ENCODE assay signal across 8 mouse cellular contexts in genomic region chr11:59808170-59808960, GRCm38 (mm10). TPM values are rescaled to one million over a fixed set of nuclear protein-coding genes. Genes with fewer than 3 reads are reported as not detected.
DNase-seq lines count a peak whose midpoint lies in the region; ATAC-seq and TF ChIP-seq lines count a peak whose summit lies in the region.

No protein-coding gene starts in this region.

- H3K36me3 ChIP-seq in lung, embryonic 16.5 days (ENCODE audit: control insufficient read depth, insufficient read depth, low read length), result peaks cover 18% of the 10 kb centered on the region
- peaks cover 46% of the 10 kb centered on the region for H3K36me3 ChIP-seq in embryonic facial prominence, embryonic 13.5 days
- H3K36me3 ChIP-seq in intestine, embryonic 16.5 days (ENCODE audit: control insufficient read depth, insufficient read depth, low read length), result peaks cover 11% of the 10 kb centered on the region; the same call in 1 of the 2 replicates

- H3K27me3 ChIP-seq in lung, embryonic 16.5 days (ENCODE audit: control insufficient read depth, insufficient read depth, low read depth, low read length), result no peaks in the 10 kb centered on the region
- H3K27me3 ChIP-seq in embryonic facial prominence, embryonic 13.5 days, result no peaks in the 10 kb centered on the region
- H3K27me3 ChIP-seq in intestine, embryonic 16.5 days (replicated peaks; ENCODE audit: control insufficient read depth, insufficient read depth, low read length), result no peaks in the 10 kb centered on the region

- no peak for ATAC-seq in lung, embryonic 16.5 days (ENCODE audit: low read depth)
- ATAC-seq in embryonic facial prominence, embryonic 13.5 days (ENCODE audit: insufficient number of reproducible peaks, insufficient read depth, low FRiP score, low TSS enrichment, low read depth), result no peak
- no peak for ATAC-seq in intestine, embryonic 16.5 days
- ATAC-seq in granulocyte monocyte progenitor cell, adult 5-6 weeks (replicated peaks; ENCODE audit: poor library complexity, severe bottlenecking), result no peak

- peak overlapping the region; percentile 86 for H3K9ac ChIP-seq in lung, embryonic 16.5 days (ENCODE audit: low read length)
- peak overlapping the region; percentile 94 for H3K9ac ChIP-seq in embryonic facial prominence, embryonic 13.5 days
- H3K9ac ChIP-seq in intestine, embryonic 16.5 days (ENCODE audit: low read depth, low read length), result peak overlapping the region; percentile 95

- peak overlapping the region; percentile 97 for H3K27ac ChIP-seq in lung, embryonic 16.5 days (ENCODE audit: low read length)
- H3K27ac ChIP-seq in embryonic facial prominence, embryonic 13.5 days, result peak overlapping the region; percentile 97
- H3K27ac ChIP-seq in intestine, embryonic 16.5 days (ENCODE audit: low read length), result peak overlapping the region; percentile 94
- no peak overlapping the region for H3K27ac ChIP-seq in olfactory bulb, adult 2 months (ENCODE audit: insufficient read depth, low read depth, low read length)

- 60% methylated on average over 14 of the region's 14 CpGs for WGBS in lung, embryonic 16.5 days
- 63% methylated on average over 14 of the region's 14 CpGs for WGBS in embryonic facial prominence, embryonic 13.5 days
- WGBS in intestine, embryonic 16.5 days, result 65% methylated on average over 14 of the region's 14 CpGs
- WGBS in olfactory bulb, adult 2 months, result 50% methylated on average over 14 of the region's 14 CpGs

- DNase-seq in lung, postnatal 4 days, result no peak
- no peak for DNase-seq in adrenal gland, postnatal 36 days
- no peak for DNase-seq in cerebellum, adult 11 months

- no peak for TF ChIP-seq CTCF in olfactory bulb, adult 2 months (IDR thresholded peaks at IDR 0.05; ENCODE audit: insufficient read depth, low read depth, low read length)

- no peaks in the 10 kb centered on the region for H3K9me3 ChIP-seq in lung, embryonic 16.5 days (ENCODE audit: control insufficient read depth, low read length)
- H3K9me3 ChIP-seq in embryonic facial prominence, embryonic 13.5 days, result no peaks in the 10 kb centered on the region
- H3K9me3 ChIP-seq in intestine, embryonic 16.5 days (ENCODE audit: control insufficient read depth, low read length), result no peaks in the 10 kb centered on the region

- H3K4me3 ChIP-seq in lung, embryonic 16.5 days (ENCODE audit: low read length), result peak overlapping the region; percentile 62
- H3K4me3 ChIP-seq in embryonic facial prominence, embryonic 13.5 days, result peak overlapping the region; percentile 74
- peak overlapping the region; percentile 69 for H3K4me3 ChIP-seq in intestine, embryonic 16.5 days (ENCODE audit: low read length)
- peak overlapping the region; percentile 90 for H3K4me3 ChIP-seq in olfactory bulb, adult 2 months (ENCODE audit: insufficient read depth, low read depth, low read length)

- peak overlapping the region; percentile 82 for H3K4me2 ChIP-seq in lung, embryonic 16.5 days (ENCODE audit: low read depth, low read length)
- H3K4me2 ChIP-seq in embryonic facial prominence, embryonic 13.5 days, result peak overlapping the region; percentile 85
- H3K4me2 ChIP-seq in intestine, embryonic 16.5 days (ENCODE audit: low read depth, low read length), result peak overlapping the region; percentile 66

- TF ChIP-seq POLR2A in olfactory bulb, adult 2 months (IDR thresholded peaks at IDR 0.05; ENCODE audit: insufficient read depth, low read depth, low read length), result no peak

- H3K4me1 ChIP-seq in lung, embryonic 16.5 days (replicated peaks; ENCODE audit: control insufficient read depth, insufficient read depth, low read length), result peaks cover 12% of the 10 kb centered on the region
- peaks cover 24% of the 10 kb centered on the region for H3K4me1 ChIP-seq in embryonic facial prominence, embryonic 13.5 days
- H3K4me1 ChIP-seq in intestine, embryonic 16.5 days (ENCODE audit: control insufficient read depth, insufficient read depth, low read length), result peaks cover 6% of the 10 kb centered on the region
- peaks cover 33% of the 10 kb centered on the region for H3K4me1 ChIP-seq in olfactory bulb, adult 2 months (ENCODE audit: control insufficient read depth, insufficient read depth, low read length)

RNA-seq across cellular contexts. Expression of gene Flcn, which starts 1.5 kb away (rescaled TPM):
- polyA plus RNA-seq in lung, embryonic 16.5 days (2015; fragmentation: Nextera tagmentation; extraction: Ambion mirVana), result 28.1 and 32.1 TPM in 2 replicates
- 34.0 and 37.5 TPM in 2 replicates for polyA plus RNA-seq in embryonic facial prominence, embryonic 13.5 days (2015; fragmentation: Nextera tagmentation; extraction: Ambion mirVana)
- 46.5 and 51.6 TPM in 2 replicates for polyA plus RNA-seq in intestine, embryonic 16.5 days (2015; fragmentation: Nextera tagmentation; extraction: Ambion mirVana)
- not detected in 2 replicates for polyA plus RNA-seq in olfactory bulb, adult 2 months (2012; ENCODE audit: insufficient read depth, insufficient read length, low replicate concordance, missing spikeins)
- 100 to 1,000 TPM in 1 of 2 experiments, 10 to 100 TPM in 1; 46.9 to 101 TPM for total RNA-seq in adrenal gland, postnatal 36 days (2021)
- 7.9 and 16.7 TPM in 2 replicates for total RNA-seq in granulocyte monocyte progenitor cell, adult 5-6 weeks (2014; fragmentation: Nextera tagmentation)
- total RNA-seq in granulocyte monocyte progenitor cell, adult 5-6 weeks (2017), result 19.7 and 19.8 TPM in 2 replicates

RNA-seq across cellular contexts. Expression of gene Pld6, which starts 20.9 kb away (rescaled TPM):
- polyA plus RNA-seq in lung, embryonic 16.5 days (2015; fragmentation: Nextera tagmentation; extraction: Ambion mirVana), result 7.9 and 10.3 TPM in 2 replicates
- 3.6 and 3.9 TPM in 2 replicates for polyA plus RNA-seq in embryonic facial prominence, embryonic 13.5 days (2015; fragmentation: Nextera tagmentation; extraction: Ambion mirVana)
- polyA plus RNA-seq in intestine, embryonic 16.5 days (2015; fragmentation: Nextera tagmentation; extraction: Ambion mirVana), result 2.7 and 4.0 TPM in 2 replicates
- polyA plus RNA-seq in olfactory bulb, adult 2 months (2012; ENCODE audit: insufficient read depth, insufficient read length, low replicate concordance, missing spikeins), result not detected in 2 replicates
- 1 to 10 TPM; 1.7 to 2.9 TPM for total RNA-seq in adrenal gland, postnatal 36 days (2021)
- total RNA-seq in granulocyte monocyte progenitor cell, adult 5-6 weeks (2014; fragmentation: Nextera tagmentation), result 2.3 TPM in 1 of 2 replicates, not detected in the other
- total RNA-seq in granulocyte monocyte progenitor cell, adult 5-6 weeks (2017), result 0.57 and 1.2 TPM in 2 replicates

RNA-seq across cellular contexts. Expression of gene Nt5m, which starts 30.9 kb away (rescaled TPM):
- 32.8 and 36.0 TPM in 2 replicates for polyA plus RNA-seq in lung, embryonic 16.5 days (2015; fragmentation: Nextera tagmentation; extraction: Ambion mirVana)
- polyA plus RNA-seq in embryonic facial prominence, embryonic 13.5 days (2015; fragmentation: Nextera tagmentation; extraction: Ambion mirVana), result 42.6 and 45.9 TPM in 2 replicates
- 31.1 and 34.5 TPM in 2 replicates for polyA plus RNA-seq in intestine, embryonic 16.5 days (2015; fragmentation: Nextera tagmentation; extraction: Ambion mirVana)
- polyA plus RNA-seq in olfactory bulb, adult 2 months (2012; ENCODE audit: insufficient read depth, insufficient read length, low replicate concordance, missing spikeins), result not detected in 2 replicates
- 10 to 100 TPM; 24.4 to 29.7 TPM for total RNA-seq in adrenal gland, postnatal 36 days (2021)
- total RNA-seq in granulocyte monocyte progenitor cell, adult 5-6 weeks (2014; fragmentation: Nextera tagmentation), result 17.1 and 19.5 TPM in 2 replicates
- 9.6 and 10.9 TPM in 2 replicates for total RNA-seq in granulocyte monocyte progenitor cell, adult 5-6 weeks (2017)

RNA-seq across cellular contexts. Expression of gene Cops3, which starts 31.3 kb away (rescaled TPM):
- polyA plus RNA-seq in lung, embryonic 16.5 days (2015; fragmentation: Nextera tagmentation; extraction: Ambion mirVana), result 189 and 199 TPM in 2 replicates
- 206 and 210 TPM in 2 replicates for polyA plus RNA-seq in embryonic facial prominence, embryonic 13.5 days (2015; fragmentation: Nextera tagmentation; extraction: Ambion mirVana)
- polyA plus RNA-seq in intestine, embryonic 16.5 days (2015; fragmentation: Nextera tagmentation; extraction: Ambion mirVana), result 165 and 184 TPM in 2 replicates
- not detected in 2 replicates for polyA plus RNA-seq in olfactory bulb, adult 2 months (2012; ENCODE audit: insufficient read depth, insufficient read length, low replicate concordance, missing spikeins)
- total RNA-seq in adrenal gland, postnatal 36 days (2021), result 100 to 1,000 TPM in 1 of 2 experiments, 10 to 100 TPM in 1; 85.2 to 108 TPM
- total RNA-seq in granulocyte monocyte progenitor cell, adult 5-6 weeks (2014; fragmentation: Nextera tagmentation), result 141 and 166 TPM in 2 replicates
- 200 and 225 TPM in 2 replicates for total RNA-seq in granulocyte monocyte progenitor cell, adult 5-6 weeks (2017)

Comparison
In these comparisons a context has a peak if more than half of its experiments do, and no peak if none do; other contexts are left out.
1. RNA of gene Flcn, which starts 1.5 kb away (polyA plus RNA-seq): 46.5 to 51.6 TPM in intestine, embryonic 16.5 days, 34.0 to 37.5 TPM in embryonic facial prominence, embryonic 13.5 days and 28.1 to 32.1 TPM in lung, embryonic 16.5 days; not detected in olfactory bulb, adult 2 months; every median in the first group is over 10 times any median in the second.
2. RNA of gene Nt5m, which starts 30.9 kb away (polyA plus RNA-seq): 42.6 to 45.9 TPM in embryonic facial prominence, embryonic 13.5 days, 31.1 to 34.5 TPM in intestine, embryonic 16.5 days and 32.8 to 36.0 TPM in lung, embryonic 16.5 days; not detected in olfactory bulb, adult 2 months; every median in the first group is over 10 times any median in the second.
3. Peak in every context shown above with its lines, with median percentiles within 50 percentile points of each other: H3K4me2 ChIP-seq, H3K4me3 ChIP-seq and H3K9ac ChIP-seq.